Mouse (Mus musculus): ENCODE measurements at regions not wholly inside any gene's neighbourhood (a gene's known extent, or its start where the extent isn't known, plus 50 kb on each side); places are given as distances from the start of the nearest gene placed in this dataset.

GRCm38 (mm10) chr14:120636726-120637400, 158.6 kb downstream of the Rap2a start:
- TF ChIP-seq CTCF (IDR thresholded peaks at IDR 0.05; ENCODE audit: control insufficient read depth, insufficient read depth, insufficient read length) (no peak), MYOG (IDR thresholded peaks at IDR 0.05; ENCODE audit: control insufficient read depth, extremely low read depth, insufficient read length) (no peak), USF1 (IDR thresholded peaks at IDR 0.05; ENCODE audit: low read depth) (no peak), MYOD1 (IDR thresholded peaks at IDR 0.05; ENCODE audit: control insufficient read depth, insufficient read length, low read depth) (no peak), FOSL1 (IDR thresholded peaks at IDR 0.05; ENCODE audit: insufficient read depth, low read length, poor library complexity, severe bottlenecking) (peak; percentile 2), MAX (IDR thresholded peaks at IDR 0.05) (no peak)

All from C2C12 (cell line).